Mouse (Mus musculus): ENCODE measurements around the gene Fgd1.
A peak's percentile ranks its signal among the peaks of the same experiment; 100 is the strongest.

The Fgd1 gene

DNA sequence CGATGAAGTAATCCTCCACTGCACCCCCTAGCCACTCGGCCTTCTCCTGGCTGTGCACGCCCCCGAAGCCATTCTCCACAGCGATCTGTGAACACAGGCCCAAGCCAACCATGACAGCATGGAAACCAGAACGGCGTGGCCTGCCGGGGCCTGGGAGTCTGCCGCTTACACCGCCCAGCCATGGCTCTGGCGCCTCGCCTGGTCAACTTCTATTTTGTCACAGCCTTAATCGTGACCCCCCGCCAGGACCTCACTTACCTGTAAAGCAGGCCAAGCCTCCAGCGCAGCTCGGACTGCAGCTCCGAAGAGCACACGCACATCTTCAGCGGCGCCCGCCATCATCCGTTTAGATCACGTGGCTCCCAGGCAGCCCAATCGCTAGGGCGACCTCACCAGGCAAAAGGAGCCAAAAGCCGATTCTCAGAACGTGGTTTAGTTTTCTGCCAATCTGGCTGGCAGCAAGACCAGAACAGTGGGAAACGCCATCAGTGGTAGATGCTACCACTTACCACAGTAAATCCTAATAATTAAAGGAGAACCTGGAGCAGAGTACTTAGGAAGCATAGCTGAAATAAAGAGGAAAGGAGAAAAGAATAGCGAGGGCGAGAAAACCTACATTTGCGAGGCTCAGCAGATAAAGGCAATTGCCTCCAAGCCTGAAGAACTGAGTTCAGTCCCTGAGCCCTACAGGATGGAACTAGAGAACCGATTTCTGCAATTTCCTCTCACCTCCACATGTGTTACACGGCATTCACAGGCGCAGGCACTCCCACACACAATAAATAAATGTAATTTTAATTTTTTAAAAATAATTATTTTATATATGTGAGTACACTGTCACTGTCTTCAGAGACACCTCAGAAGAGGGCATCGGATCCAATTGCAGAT lies 50.5 kb downstream of the Fgd1 start, which contains the start of gene Tsr2:
Gene Tsr2, minus strand, starts transcription at position 373 of the 888 bp plus-strand sequence.
- peak; percentile 69 for DNase-seq

DNA sequence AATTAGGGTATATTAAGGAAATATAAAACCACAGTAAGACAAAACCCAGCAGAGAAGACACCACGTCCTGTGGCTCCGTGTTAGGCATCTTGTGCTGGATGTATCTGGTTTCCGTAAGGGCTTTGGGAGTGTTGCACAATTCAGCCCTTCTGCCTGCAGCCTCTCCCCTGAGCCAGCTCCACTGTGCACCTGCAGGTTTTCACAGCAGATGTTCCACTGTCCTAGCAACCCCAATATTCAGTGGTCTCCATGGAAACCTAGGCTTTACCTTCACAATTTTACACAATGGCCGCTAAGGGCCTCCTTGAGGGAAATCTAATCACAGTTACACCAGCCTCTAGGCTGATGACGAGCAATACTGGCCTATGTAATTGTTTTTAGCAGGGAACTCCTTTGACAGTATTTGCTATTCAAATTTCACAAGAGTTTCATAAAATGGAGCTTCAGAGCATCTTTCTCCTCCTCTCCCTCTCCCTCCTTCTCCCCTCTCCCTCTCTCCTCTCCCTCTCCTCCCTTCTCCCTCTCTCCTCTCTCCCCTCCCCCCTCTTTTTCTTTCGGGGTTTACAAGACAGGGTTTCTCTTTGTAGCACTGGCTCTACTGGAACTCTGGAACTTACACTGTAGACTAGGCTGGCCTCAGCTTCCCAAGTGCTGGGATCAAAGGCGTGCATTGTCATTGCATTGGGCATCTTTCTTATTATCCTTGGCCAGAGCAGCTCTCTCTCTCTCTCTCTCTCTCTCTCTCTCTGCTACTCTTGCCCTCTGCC lies 61.5 kb downstream of the Fgd1 start:
- no peak for DNase-seq

GRCm38 (mm10) chrX:151116795-151117194 lies 70.8 kb downstream of the Fgd1 start:
- DNase-seq, result peak; percentile 20

- peak; percentile 5 for DNase-seq
Observed at GRCm38 (mm10) chrX:151117432-151117831, 71.5 kb downstream of the Fgd1 start.

GRCm38 (mm10) chrX:151123933-151124332 lies 78.0 kb downstream of the Fgd1 start:
- DNase-seq, result no peak

DNA sequence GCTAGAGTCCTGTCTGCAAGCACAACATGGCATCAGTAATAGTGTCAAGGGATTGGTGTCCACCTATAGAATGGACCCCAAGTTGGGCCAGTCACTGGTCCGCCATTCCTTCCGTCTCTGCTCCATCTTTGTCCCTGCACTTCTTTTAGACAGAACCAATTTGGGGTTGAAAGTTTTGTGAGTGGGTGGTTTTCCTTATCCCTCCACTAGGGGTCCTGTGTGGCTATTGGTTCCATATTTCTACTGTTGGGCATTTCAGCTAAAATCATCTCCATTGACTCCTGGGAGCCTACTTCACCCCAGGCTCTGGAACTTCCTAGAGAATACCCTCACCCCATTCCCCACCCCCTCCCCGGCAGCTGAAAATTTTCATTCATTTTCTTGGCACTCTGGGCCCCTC lies 84.5 kb downstream of the Fgd1 start:
- DNase-seq, result no peak

DNA sequence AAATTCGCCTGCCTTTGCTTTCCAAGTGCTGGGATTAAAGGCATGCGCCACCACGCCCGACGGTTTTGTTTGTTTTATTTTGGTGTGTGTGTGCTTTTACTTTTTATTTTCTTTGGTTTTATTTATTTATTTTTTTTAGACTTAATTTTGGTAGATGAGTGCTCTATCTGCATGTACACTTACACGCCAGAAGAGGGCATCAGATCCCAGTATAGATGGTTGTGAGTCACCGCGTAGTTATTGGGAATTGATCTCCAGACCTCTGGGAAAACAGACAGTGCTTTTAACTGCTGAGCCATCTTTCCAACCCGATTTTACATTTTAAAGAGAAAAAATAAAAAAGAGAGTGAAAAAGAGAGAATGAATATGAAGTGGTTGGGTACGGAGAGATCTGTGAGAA lies 86.8 kb downstream of the Fgd1 start:
- DNase-seq, result peak; percentile 13
